Mouse (Mus musculus) heart, postnatal 0 days (tissue): ENCODE measurements around the gene Trp53.
A peak's percentile ranks its signal among the peaks of the same experiment; 100 is the strongest.
"Not testable (repeated sequence)": the region's sequence is repeated elsewhere in the genome, so short reads cannot be mapped to it uniquely, and the experiment has no call there.

Experiments
- CTCF ChIP-seq: IDR thresholded peaks from 2 replicates; pipeline ENCODE4 v1.5.1; 2016; ENCODE audit warnings: antibody characterized with exemption, control low read depth, low read depth
- EP300 ChIP-seq: IDR thresholded peaks from 2 replicates; pipeline ENCODE4 v1.6.1; 2016; ENCODE audit warnings: antibody characterized with exemption, low read depth

DNA sequence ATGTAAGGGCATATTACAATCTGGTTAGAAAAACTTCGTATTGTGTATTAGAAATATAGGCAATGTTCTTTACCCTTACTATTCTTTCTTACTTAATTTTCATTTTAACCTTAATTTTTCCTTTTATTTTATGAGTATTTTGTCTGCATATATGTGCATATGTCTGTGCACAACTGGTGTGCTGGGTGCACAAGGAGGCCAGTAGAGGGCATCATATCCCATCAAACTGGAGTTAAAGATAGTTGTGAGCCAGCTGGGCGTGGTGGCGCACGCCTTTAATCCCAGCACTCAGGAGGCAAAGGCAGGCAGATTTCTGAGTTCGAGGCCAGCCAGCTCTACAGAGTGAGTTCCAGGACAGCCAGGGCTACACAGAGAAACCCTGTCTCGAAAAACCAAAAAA lies 49.4 kb upstream of the Trp53 start:
- 0 out of 2 replicates have a peak, but pooled peaks have one; percentile 10 for TF ChIP-seq CTCF
- not testable (repeated sequence) for TF ChIP-seq EP300
